Mouse (Mus musculus) retina, postnatal 7 days (tissue): ENCODE data around the gene Eps15l1.

Experiments
- DNase-seq: peaks from one replicate; pipeline ENCODE4 v3.0.0-alpha.2; 2012; ENCODE audit warnings: low read depth, low spot score

Eps15l1 gene

DNA sequence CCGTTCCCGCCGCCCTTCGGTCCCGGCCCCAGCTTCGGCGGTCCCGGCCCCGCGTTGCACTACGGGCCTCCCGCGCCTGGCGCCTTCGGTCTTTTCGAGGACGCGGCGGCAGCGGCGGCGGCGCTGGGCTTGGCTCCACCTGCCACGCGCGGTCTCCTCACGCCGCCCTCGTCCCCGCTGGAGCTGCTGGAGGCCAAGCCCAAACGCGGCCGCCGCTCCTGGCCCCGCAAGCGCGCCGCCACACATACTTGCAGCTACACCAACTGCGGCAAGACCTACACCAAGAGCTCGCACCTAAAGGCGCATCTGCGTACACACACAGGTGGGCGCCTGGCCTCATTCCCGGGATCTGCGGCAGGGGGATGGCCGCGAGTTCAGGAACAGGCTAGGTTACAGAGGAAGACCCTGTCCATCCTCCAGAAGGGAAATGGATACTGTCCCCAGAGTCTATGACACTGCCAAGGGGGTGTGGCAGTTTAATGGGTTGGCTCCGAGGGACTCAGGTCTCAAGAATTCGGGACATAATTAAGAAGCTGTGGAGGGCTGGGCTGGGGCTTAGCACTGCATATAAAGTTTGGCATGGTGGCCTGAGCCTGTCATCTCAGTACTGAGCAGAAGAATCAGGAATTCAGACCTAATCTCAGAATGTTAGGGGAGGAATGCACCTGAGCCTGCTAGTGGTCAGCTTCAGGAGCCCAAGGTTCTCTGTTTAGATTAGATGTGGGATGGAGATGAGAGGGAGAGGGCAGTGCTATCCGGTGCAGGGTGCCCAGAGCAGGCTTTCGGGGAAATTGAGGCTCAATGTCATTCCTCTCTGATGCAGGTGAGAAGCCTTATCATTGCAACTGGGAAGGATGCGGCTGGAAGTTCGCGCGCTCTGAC lies 101.1 kb downstream of the Eps15l1 start:
- no peak for DNase-seq

DNA sequence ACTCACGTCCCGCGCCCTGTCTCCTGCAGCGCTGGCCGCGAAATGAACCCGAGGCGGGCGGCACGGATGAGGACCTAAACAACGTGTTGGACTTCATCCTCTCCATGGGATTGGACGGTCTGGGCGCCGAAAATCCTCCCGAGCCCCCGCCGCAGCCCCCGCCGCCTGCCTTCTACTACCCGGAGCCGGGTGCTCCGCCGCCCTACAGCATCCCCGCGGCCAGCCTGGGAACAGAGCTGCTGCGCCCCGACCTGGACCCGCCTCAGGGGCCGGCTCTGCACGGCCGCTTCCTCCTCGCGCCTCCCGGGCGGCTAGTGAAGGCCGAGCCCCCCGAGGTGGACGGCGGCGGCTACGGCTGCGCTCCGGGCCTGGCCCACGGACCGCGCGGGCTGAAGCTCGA lies 101.9 kb downstream of the Eps15l1 start:
- DNase-seq: no peak

DNA sequence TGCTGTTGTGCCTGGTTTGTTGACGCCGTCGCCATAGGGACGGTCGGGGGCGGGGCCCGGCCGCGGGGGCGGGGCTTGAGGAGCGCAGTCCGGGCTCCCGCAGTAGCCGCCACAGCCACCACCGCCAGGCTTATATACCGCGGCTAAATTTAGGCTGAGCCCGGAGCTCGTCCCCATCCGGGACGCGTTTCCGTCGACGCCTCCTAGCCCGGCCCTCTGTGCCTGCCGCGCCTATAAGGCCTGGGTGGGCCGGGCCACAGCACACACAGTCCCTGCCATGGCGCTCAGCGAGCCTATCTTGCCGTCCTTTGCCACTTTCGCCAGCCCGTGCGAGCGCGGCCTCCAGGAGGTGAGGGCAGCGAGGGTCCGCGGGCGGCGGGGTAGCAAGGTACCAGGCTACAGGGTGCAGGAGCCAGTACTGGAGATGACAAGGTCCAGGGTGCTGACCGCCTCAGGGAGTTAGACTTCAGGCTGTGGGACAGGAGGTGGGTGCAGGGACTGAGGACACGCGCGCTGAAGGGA lies 102.4 kb downstream of the Eps15l1 start, which contains the start of gene Klf2:
TSS of gene Klf2 (plus strand) at position 233 of the 522 bp plus-strand sequence.
- DNase-seq: peak; percentile 76

DNA sequence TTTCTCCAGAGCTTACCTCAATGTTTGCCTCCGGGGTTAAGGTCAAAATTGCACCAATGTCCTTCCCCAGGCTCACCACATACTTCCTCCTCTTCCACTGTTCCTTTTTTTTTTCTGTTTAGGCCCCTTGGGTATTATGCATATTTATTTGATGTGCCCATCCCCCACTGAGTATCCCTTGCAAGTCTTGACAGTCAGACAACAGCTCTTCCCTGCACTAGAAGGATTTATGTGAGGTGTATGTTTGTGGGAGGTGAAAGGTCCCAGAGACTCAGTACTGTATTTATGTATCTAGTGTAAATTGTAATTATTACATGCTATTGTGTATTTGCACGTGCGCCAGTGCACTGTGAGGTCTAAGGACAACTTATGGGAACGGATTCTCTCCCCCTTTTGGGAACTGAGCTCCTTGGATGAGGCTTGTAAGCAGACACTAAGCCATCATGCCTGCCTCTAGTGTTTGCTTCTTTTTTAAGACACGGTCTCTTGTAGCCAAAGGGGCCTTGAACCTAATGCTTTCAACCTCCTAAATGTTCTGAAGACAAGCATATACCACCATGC lies 103.4 kb downstream of the Eps15l1 start:
- no peak for DNase-seq

DNA sequence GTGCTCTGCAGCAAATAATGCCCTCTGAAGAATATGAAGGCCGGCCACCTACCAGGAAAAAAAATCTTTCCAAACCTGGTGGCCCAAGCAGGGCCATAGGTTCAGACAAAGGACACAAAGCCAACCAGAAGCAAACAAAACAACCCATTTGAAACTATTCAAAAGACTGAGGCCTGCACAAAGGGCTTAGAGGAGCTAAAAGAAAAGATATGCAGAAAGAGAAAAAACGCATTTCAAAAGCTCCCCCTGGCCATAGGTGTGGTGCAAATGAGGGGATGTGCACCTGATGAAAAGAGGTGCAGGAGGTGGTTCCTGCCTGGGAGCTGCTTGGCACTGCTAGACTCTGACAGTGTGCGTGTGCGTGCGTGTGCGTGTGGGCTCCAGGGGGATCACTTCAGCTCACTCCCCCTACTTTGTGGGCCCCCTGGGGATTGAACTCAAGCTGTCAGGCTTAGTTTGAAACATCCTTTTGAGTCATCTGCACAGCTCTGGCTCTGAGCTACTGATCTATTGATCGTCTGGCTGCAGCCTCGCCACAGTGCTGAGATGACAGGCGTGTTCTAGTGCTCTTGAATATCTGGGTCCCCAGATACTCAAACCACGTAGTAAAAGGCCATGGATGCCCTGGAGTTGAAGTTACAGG lies 105.1 kb downstream of the Eps15l1 start:
- no peak for DNase-seq

DNA sequence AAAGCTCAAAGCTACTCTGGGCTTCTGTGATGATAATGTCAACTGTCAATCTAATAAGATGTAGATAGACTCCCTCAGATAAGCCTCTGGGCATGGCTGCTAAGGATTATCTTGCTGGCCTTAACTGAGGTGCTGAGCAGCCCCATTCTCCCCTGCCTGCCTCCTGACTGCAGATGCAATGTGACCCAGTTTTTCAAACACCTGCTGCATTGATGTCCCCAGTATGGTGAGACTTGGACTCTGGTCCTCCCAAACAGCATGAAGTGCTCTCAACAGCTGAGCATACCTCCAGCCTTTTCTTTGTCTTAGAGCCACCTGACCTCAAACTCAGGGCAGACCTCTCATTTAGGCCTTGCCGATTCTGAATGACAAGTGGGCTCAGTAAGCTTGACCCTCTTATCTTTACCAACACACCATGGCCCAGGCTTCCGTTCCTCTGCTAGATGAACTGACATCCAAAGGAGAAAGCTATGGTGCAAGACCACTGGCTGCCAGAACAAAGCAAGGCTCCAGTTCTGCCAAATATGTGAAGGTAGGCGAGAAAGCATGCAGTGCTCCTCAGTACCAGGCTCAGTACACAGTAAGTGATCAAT lies 108.2 kb downstream of the Eps15l1 start:
- DNase-seq: no peak

DNA sequence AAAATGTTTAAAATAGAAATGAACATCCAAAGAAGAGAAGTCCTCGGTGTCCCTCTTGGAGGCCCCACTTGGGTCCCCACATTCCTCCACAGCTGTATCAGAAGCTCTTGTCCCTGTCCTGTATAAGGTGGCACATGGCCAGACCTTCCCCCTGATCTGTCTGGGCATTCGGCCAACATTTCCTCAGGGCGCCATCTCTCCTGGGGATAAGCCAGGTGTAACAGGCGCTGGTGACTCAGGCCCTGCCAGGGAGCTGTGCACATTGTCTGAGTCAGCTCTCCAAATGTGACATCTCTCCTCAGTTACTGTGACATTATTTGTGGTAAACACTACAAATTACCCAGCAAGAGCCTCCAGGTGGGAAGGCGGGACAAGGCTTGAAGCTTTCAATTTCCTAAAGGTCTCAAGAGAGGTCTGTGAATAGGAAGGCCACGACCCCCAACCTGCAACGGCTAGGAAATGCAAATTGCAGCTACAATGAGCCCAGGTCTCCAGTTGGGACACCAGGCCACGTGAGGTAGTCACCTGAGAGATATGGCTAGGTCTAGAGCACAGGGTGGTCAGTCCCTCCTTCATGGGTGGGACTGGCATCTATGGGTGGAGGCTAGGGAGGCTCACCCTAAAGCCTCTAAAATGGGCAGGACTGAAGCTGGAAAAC lies 110.3 kb downstream of the Eps15l1 start:
- peak; percentile 43 for DNase-seq

DNA sequence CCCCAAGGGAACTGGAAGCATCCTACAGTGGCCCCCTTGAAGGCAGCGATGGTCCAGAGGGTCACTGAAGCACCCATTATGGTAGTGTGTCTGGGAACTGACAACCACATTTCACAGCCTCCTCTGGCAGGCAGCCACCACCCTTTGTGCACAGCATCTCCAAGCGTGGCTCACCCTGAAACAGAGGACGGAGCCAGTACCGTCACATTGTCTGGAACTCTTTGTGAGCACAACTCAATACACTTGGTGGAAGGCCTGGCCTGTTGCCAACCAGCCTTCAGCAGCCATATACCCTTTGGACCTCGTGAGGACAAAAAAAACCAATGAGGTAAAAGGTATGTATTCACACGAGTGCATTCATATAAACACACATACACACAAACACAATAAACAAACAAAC lies 113.0 kb downstream of the Eps15l1 start:
- DNase-seq: no peak

DNA sequence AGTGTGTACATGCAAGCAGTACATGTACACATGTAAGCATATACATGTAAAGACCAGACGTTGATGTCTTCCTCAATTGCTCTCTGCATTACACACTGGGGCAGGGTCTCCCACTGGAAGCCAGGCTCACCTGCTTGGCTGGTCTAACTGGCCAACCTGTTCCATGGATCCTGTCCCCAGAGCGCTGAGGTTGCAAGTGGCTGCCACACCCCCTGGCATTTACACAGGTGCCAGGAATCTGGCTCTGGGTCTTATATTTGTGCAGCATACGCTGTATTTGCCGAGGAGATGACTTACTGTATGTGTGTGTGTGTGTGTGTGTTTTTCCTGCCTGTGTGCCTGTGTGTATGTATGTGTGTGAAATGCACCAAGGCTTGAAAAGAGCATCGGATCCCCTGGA lies 114.3 kb downstream of the Eps15l1 start:
- no peak for DNase-seq

DNA sequence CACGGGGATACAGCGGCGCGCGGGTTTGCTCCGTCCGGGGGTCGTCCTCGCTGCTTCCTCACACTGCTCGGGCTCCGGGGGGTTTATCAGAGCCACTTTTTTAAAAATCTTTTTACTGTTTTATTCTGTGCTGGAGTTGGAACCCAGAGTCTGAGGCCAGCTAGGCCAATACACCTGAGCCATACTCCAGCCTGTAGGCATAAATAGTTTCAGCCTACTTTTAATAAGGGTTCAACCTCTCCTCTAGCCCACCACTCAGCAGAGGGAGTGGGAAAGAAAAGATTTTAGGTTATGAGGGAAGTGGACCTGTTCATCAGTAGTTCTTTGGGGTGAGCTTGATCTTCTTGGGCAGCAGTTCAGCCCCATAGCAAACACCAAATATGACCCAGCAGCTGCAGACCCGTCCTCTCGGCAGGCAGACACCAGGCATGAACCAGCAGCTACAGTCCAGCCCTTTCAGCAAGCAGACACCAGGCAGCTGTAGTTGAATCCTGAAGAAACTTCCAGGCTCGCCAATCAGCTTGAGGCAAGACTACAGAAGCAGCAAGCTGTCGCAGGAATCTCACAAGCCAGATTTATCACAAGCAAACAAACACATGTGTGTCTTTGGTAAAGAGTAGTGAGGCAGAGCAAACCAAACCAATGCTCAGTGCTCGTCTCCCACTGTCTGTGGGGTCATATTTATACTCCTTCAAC lies 115.9 kb downstream of the Eps15l1 start, which contains the start of gene Gm10282:
TSS of gene Gm10282 (minus strand) at position 51 of the 696 bp plus-strand sequence.
- no peak for DNase-seq

DNA sequence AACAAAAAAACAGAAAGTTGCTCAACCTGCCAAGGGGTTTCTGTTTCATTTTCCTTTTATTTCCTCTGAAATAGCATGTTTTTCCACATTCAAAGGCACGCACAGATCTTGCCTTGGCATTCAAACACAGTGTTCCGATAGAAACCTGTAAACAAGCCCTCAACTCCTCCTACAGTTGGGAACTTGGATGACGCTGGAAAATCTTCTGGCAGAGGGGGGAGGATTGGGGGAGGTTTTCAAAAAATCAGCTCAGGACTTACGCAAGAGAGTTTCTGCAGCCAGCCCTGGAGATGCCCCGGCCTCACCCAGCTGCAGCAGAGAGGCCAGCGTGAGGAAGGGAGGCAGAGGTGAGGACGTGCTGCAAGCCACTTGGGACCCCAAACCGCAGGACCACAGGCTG lies 117.6 kb downstream of the Eps15l1 start:
- DNase-seq: no peak

DNA sequence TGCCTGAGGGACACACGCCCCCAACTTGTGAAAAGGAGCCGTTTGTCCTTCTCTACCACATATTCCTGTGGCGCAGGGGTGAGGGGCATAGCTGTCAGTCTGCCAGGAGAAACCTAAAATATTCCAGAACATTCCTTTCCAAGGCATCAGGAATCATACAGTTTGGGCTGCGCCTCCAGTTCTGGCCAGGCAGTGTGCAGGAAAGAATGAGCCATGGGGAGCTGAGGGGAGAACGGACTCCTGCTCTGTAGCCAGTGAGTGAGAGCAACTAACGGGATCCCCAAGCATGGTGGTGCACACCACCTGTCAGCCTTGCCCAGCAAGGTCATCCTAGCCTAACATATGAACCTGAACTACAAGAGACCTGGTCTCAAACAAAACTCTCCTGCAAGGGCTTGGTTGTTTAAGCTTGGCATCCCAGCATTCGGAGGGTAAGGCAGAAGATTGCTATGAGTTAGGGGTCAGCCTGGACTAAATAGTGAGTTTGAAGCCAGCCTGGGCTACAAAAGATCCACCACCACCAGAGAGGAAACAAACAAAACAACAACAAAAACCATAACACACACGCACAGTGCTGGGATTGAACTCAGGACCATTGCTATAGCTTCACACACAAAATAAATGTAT lies 118.2 kb downstream of the Eps15l1 start:
- no peak for DNase-seq

DNA sequence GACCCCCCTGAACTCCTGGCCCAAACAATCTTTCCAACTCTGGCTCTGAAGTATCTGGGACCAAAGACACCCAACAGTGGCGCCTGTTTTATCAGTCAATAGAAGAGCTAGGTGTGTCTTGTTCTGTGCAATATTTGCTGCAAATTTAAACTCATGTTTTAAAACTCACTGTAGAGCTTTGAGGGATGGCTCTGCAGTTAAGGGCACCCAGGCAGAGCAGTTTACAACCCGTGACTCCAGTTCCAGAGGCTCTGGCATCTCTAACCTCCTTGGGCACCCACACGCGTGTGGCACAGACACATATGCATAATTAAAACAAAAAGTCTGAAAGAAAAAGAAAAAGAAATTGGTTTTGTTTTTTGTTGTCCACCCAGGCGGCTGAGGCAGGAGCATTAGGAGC lies 119.8 kb downstream of the Eps15l1 start:
- no peak for DNase-seq

DNA sequence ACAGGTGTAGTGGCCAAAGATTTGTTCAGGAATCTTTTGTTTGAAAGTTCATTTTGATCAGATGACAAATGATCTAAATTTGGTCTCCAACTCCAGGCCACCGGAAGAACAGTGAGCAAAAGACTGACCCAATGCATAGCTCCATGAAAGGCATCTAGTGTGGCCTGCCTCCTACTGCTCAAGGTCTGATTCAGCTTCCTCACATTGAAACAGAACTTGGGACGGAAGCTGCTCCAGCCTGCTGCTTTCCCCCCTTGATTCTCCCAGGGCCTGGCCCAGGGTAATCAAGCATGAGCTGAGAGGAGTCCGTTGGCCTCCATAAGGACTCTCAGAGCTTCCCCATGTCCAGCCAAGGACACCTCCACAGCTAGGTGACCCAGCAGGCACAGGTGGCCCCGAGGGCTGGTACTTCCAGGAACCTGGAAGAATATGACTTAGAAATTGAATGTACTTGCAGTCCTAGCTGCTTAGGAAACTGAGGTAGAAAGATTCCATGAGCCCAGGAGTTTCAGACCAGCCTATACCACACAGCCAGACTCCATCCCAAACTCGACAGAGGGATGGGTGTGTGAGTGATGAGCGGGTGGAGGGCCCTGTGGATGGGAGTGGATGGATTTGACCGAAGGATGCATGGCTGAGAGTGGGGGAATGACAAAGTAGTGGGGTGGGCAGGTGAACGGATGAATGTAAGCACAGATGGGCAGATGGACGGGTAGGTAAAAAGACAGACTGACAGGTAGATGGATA lies 120.4 kb downstream of the Eps15l1 start:
- no peak for DNase-seq

DNA sequence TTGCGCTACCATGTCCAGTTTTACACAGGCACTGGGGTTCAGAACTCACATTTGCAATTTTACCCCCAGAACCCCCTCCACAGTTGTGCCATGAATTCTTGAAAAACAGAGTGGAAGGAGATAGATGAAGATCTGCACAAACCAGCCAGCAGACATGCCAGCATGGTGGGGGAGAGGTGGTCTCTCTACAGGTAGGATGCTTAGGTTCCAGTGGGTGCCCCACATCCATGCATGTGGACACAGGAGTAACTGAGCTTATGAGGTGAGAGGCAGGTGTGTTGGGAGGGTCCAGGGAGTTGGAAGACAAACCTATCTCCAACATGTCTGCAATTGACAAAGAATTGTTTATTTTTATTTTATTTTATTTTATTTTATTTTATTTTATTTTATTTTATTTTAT lies 122.3 kb downstream of the Eps15l1 start:
- DNase-seq: no peak

DNA sequence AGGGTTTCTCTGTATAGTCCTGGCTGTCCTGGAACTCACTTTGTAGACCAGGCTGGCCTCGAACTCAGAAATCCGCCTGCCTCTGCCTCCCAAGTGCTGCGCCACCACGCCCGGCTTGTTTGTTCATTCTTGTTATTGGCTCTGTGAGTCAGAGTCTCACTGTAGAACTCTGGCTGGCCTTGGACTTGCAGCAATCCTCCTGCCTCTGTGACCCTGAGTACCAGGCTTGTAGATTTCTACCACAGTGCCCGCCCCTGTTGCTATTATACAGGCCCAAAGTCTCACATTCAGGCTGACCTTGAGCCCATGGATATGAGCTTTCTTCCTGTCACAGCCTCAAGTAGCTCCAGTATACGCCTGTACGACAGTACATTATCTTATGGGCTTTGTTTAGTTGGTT lies 124.7 kb downstream of the Eps15l1 start:
- DNase-seq: no peak

DNA sequence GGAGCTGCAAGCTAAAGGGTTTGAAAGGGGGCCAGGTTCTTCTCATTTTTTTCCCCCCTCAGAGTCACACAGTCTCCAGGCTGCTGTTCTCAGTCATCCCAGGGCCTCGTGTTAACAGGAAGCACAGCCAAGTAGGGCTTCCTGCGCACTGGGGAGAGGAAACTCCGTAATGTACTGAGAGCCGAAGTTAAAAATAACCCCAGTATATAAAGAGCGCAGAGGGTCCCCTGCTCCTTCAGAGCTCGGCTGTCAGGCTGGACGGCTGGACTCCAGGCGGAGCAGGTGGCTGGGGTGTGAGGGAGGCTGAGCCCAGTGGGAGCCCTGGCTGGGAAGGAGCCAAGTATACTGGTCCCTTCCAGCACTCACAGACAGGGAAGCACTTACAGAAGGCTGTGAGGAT lies 125.6 kb downstream of the Eps15l1 start:
- no peak for DNase-seq

DNA sequence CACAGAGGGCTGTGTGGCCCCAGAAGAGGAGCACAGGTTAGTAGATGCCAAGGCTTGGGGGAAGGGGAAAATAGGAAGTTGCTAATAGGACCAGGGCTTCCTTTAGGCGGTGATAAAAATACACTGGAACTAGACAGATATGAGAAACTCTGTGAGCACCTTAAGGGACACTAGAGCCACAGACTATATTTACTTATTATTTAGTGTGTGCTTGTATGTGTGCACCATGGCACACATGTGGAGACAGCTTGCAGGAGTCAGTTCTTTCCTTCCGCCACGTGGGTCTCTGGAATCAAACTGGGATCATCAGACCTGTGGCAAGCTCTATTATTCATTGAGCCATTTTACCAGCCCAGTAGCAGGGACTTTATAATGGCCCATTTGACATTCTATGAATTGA lies 126.1 kb downstream of the Eps15l1 start:
- DNase-seq: no peak

DNA sequence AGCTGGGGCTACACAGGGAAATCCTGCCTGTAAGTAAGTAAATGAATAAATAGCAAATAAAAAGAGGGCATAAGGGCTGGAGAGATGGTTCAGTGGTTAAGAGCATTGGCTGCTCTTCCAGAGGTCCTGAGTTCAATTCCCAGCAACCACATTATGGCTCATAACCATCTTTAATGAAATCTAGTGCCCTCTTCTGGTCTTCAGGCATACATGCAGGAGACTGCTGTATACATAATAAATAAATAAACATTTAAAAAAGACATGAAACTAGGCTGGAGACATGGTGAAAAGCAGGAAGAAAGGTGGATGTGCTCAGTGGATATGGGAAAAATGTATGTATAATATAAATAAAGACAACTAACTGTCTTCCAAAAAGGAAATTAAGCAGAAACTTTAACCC lies 128.0 kb downstream of the Eps15l1 start:
- no peak for DNase-seq

DNA sequence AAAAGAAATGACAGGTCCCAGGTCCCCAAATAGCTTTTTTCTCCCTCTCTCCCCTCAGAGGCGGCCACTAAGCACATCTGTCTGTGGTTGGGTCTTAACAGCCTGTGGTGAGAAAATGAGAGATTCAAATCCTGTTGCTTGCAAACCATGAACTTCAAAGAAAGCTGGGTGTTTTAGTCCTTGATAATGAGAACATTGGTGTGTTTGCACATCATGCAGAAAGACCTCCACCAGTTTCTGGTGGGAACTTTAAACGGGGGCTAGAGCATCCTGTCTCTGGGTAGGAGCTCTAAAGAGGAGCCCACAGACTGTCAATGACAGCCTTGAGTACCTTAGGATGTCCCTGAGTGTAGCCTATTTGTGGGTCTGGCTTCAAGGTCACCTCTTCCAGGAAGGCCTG lies 130.2 kb downstream of the Eps15l1 start:
- no peak for DNase-seq
